Mouse (Mus musculus): ENCODE measurements around the gene Pmepa1.

DNA sequence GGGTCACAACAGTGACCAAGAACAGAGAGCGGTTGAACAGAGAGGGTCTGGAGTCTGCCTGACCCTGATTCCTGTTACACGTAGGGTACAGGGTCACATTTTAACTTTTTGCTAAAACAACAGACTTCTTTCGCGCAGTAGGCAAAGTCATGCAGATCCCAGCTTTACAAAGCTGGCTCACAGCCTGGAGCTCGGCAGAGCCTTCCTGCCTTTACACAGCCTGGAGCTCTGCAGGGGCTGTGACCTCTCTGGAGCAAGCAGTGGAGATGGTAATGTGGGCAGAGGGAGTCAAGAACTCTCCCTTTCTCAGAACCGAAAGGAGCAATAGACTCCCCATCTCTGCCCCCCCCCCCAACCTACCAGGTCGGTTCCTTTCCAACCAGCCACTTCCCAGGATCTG, 51.5 kb downstream of the Pmepa1 start:
- TF ChIP-seq POLR2A (IDR thresholded peaks at IDR 0.05; ENCODE audit: insufficient read depth, low read length) = no peak
- TF ChIP-seq EP300 (IDR thresholded peaks at IDR 0.05; ENCODE audit: insufficient read depth, low read depth, low read length) = 0 out of 2 replicates have a peak, but pooled peaks have one; percentile 19
- TF ChIP-seq CTCF (IDR thresholded peaks at IDR 0.05; ENCODE audit: low read depth, low read length) = no peak
